Mouse (Mus musculus) small intestine, adult 2 months (tissue): ENCODE results near the gene Gfm1.

Experiments used
- CTCF ChIP-seq: fragments of 200-500 bp; IDR thresholded peaks from 2 replicates; pipeline ENCODE4 v1.5.1; 2012; ENCODE audit warnings: low read depth, mild to moderate bottlenecking, control low read depth, inconsistent platforms, low read length, moderate library complexity, mixed read lengths; ENCODE audit not compliant: insufficient replicate concordance, insufficient read length; ENCODE audit errors: extremely low read depth
- POLR2A ChIP-seq: fragments of 200-500 bp; IDR thresholded peaks from 2 replicates; pipeline ENCODE4 v1.6.1; 2012; ENCODE audit warnings: low read depth, mild to moderate bottlenecking, control low read depth, inconsistent platforms, low read length, moderate library complexity

- TF ChIP-seq CTCF (no peak), POLR2A (no peak)
Observed at GRCm38 (mm10) chr3:67503878-67504277, 74.0 kb downstream of the Gfm1 start.
